Mouse (Mus musculus): Measurements from ENCODE around the gene Cept1. TPM values are rescaled to one million over a fixed set of nuclear protein-coding genes. Genes with fewer than 3 reads are reported as not detected.

The Cept1 gene
- total RNA-seq, 2 experiments from 2014 or later: 40.2 to 44.3 TPM

DNA sequence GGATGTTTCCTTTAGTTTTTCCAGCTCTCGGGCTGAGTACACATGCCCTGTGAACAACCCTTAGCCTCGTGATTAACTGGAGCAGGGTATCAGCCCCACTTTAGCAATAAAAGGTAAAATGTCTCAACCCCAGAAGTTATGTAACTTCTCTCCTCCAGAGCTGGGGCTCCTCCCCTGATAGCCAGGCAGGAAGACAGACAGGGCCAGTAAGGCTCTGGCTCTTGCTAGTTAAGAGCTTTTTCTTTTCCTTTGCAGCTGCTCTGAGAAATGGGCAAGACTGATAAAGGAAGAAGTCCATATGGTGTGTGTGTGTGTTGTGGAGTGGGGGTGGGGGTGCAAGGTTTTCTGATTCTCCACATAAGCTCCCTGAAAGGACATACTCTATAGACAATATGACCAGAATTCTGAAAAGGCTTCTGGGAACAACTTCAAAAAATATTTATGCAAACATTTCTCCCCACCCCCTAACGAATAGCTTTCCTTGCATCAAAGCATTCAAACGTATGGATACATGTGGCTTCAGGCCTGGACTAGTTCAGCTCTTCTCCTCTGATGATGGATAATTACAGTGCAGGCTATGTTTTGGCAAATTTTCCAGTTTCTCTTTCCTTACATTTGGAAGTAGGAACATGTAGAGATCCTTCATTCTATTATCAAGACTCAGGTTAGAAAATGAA lies 51.4 kb downstream of the Cept1 start:
- peak; percentile 11 to 15 for DNase-seq (ENCODE audit: low spot score in 2 of 2)
- intact Hi-C loops (cut with DNase I): no loop called here

GRCm38 (mm10) chr3:106495346-106496044 lies 52.1 kb downstream of the Cept1 start:
- intact Hi-C loops (cut with DNase I): no loop called here
- DNase-seq (ENCODE audit: low spot score in 2 of 2): no peak

GRCm38 (mm10) chr3:106494417-106494950 lies 53.1 kb downstream of the Cept1 start:
- intact Hi-C loops (cut with DNase I): no loop called here
- no peak for DNase-seq (ENCODE audit: low spot score in 2 of 2)

DNA sequence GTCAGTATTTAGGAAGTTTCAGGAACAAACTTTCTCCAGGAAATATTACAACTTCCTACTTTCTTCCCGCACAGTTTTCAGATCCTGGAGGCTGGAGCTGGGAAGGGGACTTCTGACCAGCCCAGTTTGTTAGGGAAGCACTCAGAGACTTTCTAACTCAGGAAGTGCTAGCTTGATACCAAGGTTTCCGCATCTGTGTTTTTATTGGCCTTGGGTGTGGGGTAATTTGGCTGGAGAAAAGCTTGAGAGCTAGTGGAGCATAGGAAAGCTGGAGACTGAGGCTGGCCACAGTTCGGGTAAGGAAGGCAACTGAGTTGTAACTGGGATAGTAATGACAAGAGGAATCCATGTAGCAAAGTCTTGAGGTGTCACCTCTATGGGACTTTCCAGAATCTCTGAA lies 53.7 kb downstream of the Cept1 start:
- no peak for DNase-seq (ENCODE audit: low spot score in 2 of 2)
- intact Hi-C loops (cut with DNase I): no loop called here

- DNase-seq (ENCODE audit: low spot score in 2 of 2): no peak
- intact Hi-C loops (cut with DNase I): no loop called here
Measured at GRCm38 (mm10) chr3:106493202-106493601, 54.4 kb downstream of the Cept1 start.

- intact Hi-C loops (cut with DNase I): no loop called here
- no peak for DNase-seq (ENCODE audit: low spot score in 2 of 2)
Measured at GRCm38 (mm10) chr3:106492723-106493122, 54.9 kb downstream of the Cept1 start.

- intact Hi-C loops (cut with DNase I): no loop called here
- DNase-seq (ENCODE audit: low spot score in 2 of 2): no peak
Measured at GRCm38 (mm10) chr3:106490239-106490638, 57.4 kb downstream of the Cept1 start.

GRCm38 (mm10) chr3:106487551-106487950 lies 60.1 kb downstream of the Cept1 start:
- intact Hi-C loops (cut with DNase I): no loop called here
- no peak for DNase-seq (ENCODE audit: low spot score in 2 of 2)

DNA sequence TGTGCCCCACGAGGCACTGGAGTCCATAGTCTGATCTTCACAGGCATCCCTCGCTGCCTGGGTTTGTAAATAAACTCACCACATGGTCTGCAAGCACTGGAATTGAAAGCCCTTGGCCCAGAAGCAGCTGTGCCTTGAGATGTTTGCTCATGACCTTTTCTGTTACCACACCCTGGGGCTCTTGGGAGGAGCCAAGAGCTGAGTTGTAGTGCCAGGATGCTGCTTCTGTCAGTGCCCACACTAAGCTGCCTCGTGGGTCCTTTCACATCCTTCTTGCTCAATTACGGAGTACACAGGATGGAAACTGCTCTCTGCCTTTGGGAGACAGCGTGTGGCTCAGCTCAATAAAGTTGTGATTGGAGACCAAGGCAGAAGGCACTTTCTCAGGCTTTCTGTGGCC lies 61.8 kb downstream of the Cept1 start:
- intact Hi-C loops (cut with DNase I): no loop called here
- no peak for DNase-seq (ENCODE audit: low spot score in 2 of 2)

DNA sequence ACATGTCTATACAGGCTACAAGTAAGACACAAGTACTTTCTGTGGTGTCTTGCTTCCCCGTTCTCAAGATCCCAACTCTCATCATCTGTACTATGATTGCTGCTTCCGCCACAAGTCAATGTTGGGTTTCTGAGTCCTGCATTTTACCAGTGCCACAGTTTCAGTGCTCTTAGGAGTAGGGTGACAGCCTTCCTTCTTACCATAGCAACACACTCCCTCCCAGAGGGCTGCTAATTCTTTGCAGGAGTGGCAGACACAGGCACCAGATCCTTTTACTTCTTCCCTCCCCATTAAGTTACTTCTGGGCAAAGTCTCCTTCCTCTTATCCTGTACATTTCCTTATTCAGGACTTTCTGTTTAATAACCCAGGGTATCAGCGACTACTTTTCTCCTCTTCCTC lies 62.7 kb downstream of the Cept1 start:
- DNase-seq (ENCODE audit: low spot score in 2 of 2): no peak
- intact Hi-C loops (cut with DNase I): no loop called here

DNA sequence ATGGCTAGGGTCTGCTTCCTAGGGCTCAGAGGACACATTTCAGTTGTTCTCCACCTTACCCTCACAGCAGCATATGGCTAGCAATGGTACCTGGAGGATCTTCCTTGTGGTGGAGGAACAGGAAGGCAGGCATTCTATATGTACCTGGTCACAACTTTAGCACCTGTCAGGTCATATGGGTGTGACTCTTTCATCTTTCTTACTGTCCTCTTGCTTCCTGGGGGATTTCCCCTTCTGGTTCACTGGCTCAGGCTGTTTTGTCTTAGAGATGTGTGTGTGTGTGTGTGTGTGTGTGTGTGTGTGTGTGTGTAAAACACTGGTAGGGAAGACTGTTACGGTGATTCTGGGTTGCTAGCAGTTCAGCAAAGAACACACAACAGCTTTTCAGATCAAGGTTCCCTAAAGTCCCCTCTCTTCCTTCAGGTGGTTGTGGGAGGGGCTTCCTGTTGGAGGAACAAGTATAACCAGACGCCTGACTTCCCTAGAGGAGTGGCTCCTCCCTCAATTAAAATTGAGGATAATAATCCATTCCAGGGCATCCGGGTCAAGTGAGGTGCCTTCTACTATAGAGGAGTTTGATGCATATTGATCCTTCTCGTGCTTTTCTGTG lies 63.7 kb downstream of the Cept1 start:
- intact Hi-C loops (cut with DNase I): no loop called here
- no peak for DNase-seq (ENCODE audit: low spot score in 2 of 2)

GRCm38 (mm10) chr3:106483297-106483696 lies 64.3 kb downstream of the Cept1 start:
- no peak for DNase-seq (ENCODE audit: low spot score in 2 of 2)
- intact Hi-C loops (cut with DNase I): no loop called here

DNA sequence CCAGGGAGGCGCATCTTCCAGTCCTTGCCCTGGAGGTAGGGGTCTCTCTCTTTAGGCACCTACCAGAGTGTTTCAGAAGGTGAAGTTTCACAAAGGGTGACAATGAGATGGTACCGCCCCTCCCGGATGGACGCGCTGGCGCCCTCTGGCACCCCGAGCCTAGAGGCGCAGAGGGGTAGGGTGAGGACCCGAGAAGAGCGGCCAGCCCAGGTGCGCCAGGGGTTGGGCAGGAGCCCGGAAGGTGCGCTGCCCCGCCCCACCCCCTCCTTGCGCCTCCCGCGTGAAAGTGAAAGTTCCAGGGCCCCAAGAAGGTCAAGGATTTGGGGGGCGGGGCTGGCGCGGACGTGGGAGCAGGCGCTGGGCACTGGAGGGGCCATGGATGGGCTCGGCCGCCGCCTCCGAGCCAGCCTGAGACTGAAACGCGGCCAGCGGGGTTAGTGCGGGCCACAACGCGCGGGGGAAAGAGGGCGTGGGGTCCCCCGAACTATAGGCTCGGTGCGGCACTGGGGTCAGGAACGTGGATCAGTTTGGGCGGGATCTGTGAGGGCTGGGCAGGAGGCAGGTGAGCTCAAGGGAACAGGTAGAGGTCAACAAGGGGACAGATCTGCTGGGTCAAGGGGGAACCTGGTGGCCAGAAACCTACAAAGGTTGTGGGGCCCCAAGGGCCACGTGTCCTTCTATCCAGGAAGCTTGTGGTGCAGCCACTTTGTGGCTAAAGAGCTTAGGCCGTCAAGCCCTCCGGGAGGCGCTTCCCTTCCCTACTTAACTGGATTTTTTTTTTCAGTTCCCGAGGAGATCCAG lies 65.1 kb downstream of the Cept1 start, which contains the start of gene Dennd2d:
Dennd2d (plus strand) TSS at position 125 of the 801 bp plus-strand sequence.
- no peak for DNase-seq (ENCODE audit: low spot score in 2 of 2)
- intact Hi-C loops (cut with DNase I): no loop called here

GRCm38 (mm10) chr3:106476863-106477262 lies 70.7 kb downstream of the Cept1 start:
- no peak for DNase-seq (ENCODE audit: low spot score in 2 of 2)

GRCm38 (mm10) chr3:106474210-106474609 lies 73.4 kb downstream of the Cept1 start:
- intact Hi-C loops (cut with DNase I): no loop called here
- no peak for DNase-seq (ENCODE audit: low spot score in 2 of 2)

More at GRCm38 (mm10) chr3:106476863-106477262, 70.7 kb downstream of the Cept1 start:
- intact Hi-C loops (cut with DNase I): no loop called here

DNA sequence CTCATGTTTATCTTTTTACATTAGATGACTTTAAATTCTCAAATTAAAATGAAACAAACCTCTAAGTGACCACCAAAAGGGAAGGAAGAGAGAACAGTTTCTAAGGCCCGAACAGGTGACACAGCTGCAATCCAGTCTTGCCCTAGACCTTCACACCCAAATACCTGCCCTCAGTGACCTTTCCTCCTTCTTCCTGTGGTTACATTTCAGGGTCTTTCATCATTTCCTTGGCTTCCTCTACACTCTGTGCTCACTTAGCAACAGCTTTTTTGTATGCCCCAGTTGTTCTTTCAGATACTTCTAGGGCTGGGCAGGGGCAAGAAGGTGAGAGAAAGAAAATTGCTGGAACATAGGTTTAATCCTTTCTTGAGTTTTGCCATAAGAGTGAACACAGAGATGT lies 82.9 kb downstream of the Cept1 start:
- DNase-seq (ENCODE audit: low spot score in 2 of 2): no peak
- intact Hi-C loops (cut with DNase I): no loop called here

DNA sequence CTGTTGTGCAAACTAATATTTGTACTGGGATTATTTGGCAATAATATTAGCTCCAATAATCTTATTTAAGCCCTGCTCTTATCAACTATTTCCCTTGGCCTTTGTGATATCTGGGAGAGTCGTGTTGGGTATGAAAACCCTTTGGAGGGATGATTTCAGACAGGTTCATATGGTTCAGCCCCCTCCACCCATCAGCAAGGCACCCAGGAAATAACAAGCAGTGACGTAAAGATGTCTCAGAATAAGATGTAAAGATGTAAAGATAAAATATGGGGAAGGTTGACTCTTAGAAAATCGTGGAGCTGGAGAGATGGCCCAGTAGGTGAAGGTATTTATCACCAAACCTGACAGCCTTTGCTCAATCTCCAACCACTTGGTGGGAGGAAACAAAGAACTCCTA lies 85.1 kb downstream of the Cept1 start:
- no peak for DNase-seq (ENCODE audit: low spot score in 2 of 2)
- intact Hi-C loops (cut with DNase I): no loop called here

DNA sequence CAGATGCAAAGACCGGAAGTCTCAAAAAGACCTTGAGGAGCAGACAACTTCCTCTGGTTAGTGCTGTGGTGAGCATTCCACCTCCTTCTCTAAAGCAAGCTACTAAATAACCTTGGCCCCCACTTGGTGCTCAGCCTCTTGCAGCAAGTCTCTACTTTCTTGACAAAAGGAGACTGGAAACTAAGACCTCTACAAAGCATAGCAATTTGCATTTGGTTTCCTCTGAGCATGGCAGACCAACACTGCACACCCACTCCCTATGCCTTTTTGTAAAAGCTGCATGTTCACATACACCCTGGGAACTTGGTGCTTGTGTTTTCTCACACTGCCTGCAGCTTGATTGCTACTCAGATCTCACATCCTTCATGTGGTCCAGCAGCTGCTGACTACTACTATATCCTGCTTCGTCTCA lies 85.5 kb downstream of the Cept1 start:
- intact Hi-C loops (cut with DNase I): no loop called here

DNA sequence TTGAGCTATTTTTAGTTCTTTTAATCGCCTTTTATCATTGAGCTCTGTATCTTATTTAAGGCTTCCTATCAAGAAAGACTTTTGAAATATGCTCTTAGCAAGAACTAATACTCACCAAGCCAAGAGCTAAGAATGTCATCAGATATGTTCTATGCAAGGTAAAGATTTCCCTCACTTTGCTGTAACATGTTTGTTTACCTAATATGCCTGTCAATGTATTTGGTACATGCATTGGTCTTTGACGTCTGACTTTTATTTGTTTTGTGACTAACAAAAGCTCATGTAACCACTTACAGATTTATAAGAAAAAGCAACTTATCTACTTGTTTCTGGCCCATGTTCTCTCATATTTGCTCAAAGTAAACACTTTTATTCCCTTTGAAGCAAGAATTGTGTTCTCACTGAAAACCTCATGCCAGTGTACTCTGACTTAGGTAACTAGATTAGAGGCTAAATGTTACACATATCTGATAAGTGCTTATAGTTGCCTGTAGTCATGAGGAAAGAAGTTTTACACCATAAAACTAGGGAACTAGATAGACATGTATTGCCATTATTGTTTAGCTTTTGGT lies 90.2 kb downstream of the Cept1 start:
- intact Hi-C loops (cut with DNase I): no loop called here
- DNase-seq (ENCODE audit: low spot score in 2 of 2): no peak

More for the DNA sequence above, 85.5 kb downstream of the Cept1 start:
- no peak for DNase-seq (ENCODE audit: low spot score in 2 of 2)

Data from left cerebral cortex, postnatal 14 days (tissue).